10 mouse cellular contexts compared by ENCODE assay signal in genomic region chr2:30695041-30695440, GRCm38 (mm10).
DNase-seq lines count a peak whose midpoint lies in the region; ATAC-seq and TF ChIP-seq lines count a peak whose summit lies in the region.
"Had no signal": no experiment of that assay in that cellular context is flagged by ENCODE, and none has a peak within 500 bp of the region (broad histone marks: within the 10 kb centered on the region; RNA-seq: fewer than 3 reads in every experiment).

No protein-coding gene starts in this region.

- WGBS in lung, embryonic 15.5 days: 100% methylated on average over 1 of the region's 1 CpGs
- 100% methylated on average over 1 of the region's 1 CpGs for WGBS in lung, adult 2 months
- WGBS in stomach, postnatal 0 days: 92% methylated on average over 1 of the region's 1 CpGs

- no peak overlapping the region for H3K4me3 ChIP-seq in gastrocnemius, adult 2 months
- no peak overlapping the region for H3K4me3 ChIP-seq in lung, embryonic 15.5 days
- no peak overlapping the region for H3K4me3 ChIP-seq in lung, adult 2 months (replicated peaks; ENCODE audit: extremely low read depth, low read depth, low read length)
- no peak overlapping the region for H3K4me3 ChIP-seq in stomach, postnatal 0 days (ENCODE audit: low read depth, low read length)

- no peak overlapping the region for H3K4me2 ChIP-seq in lung, embryonic 15.5 days
- no peak overlapping the region for H3K4me2 ChIP-seq in stomach, postnatal 0 days (replicated peaks; ENCODE audit: low read depth)

- H3K36me3 ChIP-seq in lung, embryonic 15.5 days: no peaks in the 10 kb centered on the region
- no peaks in the 10 kb centered on the region for H3K36me3 ChIP-seq in stomach, postnatal 0 days (ENCODE audit: control insufficient read depth, insufficient read depth, low read length)

- no peak for TF ChIP-seq CTCF in gastrocnemius, adult 2 months (IDR thresholded peaks at IDR 0.05)
- TF ChIP-seq CTCF in lung, adult 2 months (IDR thresholded peaks at IDR 0.05; ENCODE audit: insufficient read depth, low read length): no peak
- TF ChIP-seq CTCF in stomach, postnatal 0 days (IDR thresholded peaks at IDR 0.05; ENCODE audit: low read depth): no peak

- no peaks in the 10 kb centered on the region for H3K9me3 ChIP-seq in lung, embryonic 15.5 days
- H3K9me3 ChIP-seq in stomach, postnatal 0 days (ENCODE audit: control insufficient read depth, low read length): no peaks in the 10 kb centered on the region

- no peaks in the 10 kb centered on the region for H3K27me3 ChIP-seq in lung, embryonic 15.5 days
- no peaks in the 10 kb centered on the region for H3K27me3 ChIP-seq in stomach, postnatal 0 days (ENCODE audit: control insufficient read depth, insufficient read depth, low read length)

- no peak for ATAC-seq in lung, embryonic 15.5 days (ENCODE audit: borderline replicate concordance, extremely low read depth, low FRiP score, low TSS enrichment)
- ATAC-seq in stomach, postnatal 0 days (ENCODE audit: low FRiP score, low TSS enrichment): no peak

- TF ChIP-seq POLR2A in lung, adult 2 months (IDR thresholded peaks at IDR 0.05; ENCODE audit: borderline replicate concordance, extremely low read depth, low read depth, low read length): no peak

- no peak for TF ChIP-seq EP300 in stomach, postnatal 0 days (optimal IDR thresholded peaks at IDR 0.05)

- H3K4me1 ChIP-seq in lung, embryonic 15.5 days: peaks cover 54% of the 10 kb centered on the region
- peaks cover 27% of the 10 kb centered on the region for H3K4me1 ChIP-seq in lung, adult 2 months (ENCODE audit: control insufficient read depth, insufficient read depth, low read length)
- H3K4me1 ChIP-seq in stomach, postnatal 0 days (replicated peaks; ENCODE audit: control insufficient read depth, insufficient read depth): peaks cover 8% of the 10 kb centered on the region; the same call in 1 of the 2 replicates

- intact Hi-C loops in gastrocnemius, adult 2 months (cut with DNase I): no loop called here
- intact Hi-C loops in gastrocnemius, postnatal 36 days (cut with DNase I): no loop called here

- no peak overlapping the region for H3K9ac ChIP-seq in lung, embryonic 15.5 days
- 0 out of 2 replicates have a peak overlapping the region, but pooled peaks have one; percentile 18 for H3K9ac ChIP-seq in stomach, postnatal 0 days (ENCODE audit: low read length)

- no peak for DNase-seq in gastrocnemius, adult 2 months
- no peak for DNase-seq in gastrocnemius, postnatal 36 days
- DNase-seq in lung, adult 2 months: no peak
- peak; percentile 70 to 80 for DNase-seq in kidney, postnatal 36 days
- no peak for DNase-seq in stomach, postnatal 0 days (ENCODE audit: low spot score)
- DNase-seq in ovary, postnatal 36 days (ENCODE audit: low spot score): no peak
- DNase-seq in right cerebral cortex, postnatal 36 days (ENCODE audit: low spot score in 2 of 2): no peak
- DNase-seq: liver; thymus, postnatal 4 days had no signal

- H3K27ac ChIP-seq in gastrocnemius, adult 2 months: 0 out of 2 replicates have a peak overlapping the region, but pooled peaks have one; percentile 40
- peak overlapping the region; percentile 18; the same call in 1 of the 2 replicates for H3K27ac ChIP-seq in lung, embryonic 15.5 days
- H3K27ac ChIP-seq in stomach, postnatal 0 days (replicated peaks): peak overlapping the region; percentile 65

Comparison
In these comparisons a context has a peak if more than half of its experiments do, and no peak if none do; other contexts are left out.
1. DNase-seq: peak in kidney, postnatal 36 days (2 of 2); none in gastrocnemius, adult 2 months (single experiment), gastrocnemius, postnatal 36 days (0 of 2), lung, adult 2 months (single experiment), stomach, postnatal 0 days (single experiment), ovary, postnatal 36 days (single experiment) and right cerebral cortex, postnatal 36 days (0 of 2).
2. Peak in every context shown above with its lines, with median percentiles within 50 percentile points of each other: H3K27ac ChIP-seq.